Mouse (Mus musculus): ENCODE results near the gene Gstp2. TPM values are rescaled to one million over a fixed set of nuclear protein-coding genes. Genes with fewer than 3 reads are reported as not detected.

Gene Gstp2
- total and polyA plus RNA-seq, 2 experiments from 2014 or later: 0.52 to 2.2 TPM

DNA sequence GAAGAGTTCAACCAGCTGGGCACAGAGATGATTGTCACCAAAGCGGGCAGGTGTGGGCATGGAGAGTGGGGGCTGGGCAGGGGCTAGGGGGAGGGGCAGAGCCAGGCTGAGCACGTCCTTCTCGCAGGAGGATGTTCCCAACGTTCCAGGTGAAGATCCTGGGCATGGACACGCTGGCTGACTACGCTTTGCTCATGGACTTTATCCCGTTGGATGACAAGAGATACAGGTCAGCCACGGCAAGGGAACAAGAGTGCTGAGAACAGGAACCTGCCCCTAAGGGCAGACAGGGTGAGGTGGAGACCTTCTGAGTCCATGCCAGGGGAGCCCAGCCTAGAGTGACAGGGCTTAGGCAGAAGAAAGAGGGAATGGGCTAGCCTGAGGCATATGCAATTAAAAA lies 49.1 kb downstream of the Gstp2 start:
- H3K27ac ChIP-seq: no peak overlapping the region

DNA sequence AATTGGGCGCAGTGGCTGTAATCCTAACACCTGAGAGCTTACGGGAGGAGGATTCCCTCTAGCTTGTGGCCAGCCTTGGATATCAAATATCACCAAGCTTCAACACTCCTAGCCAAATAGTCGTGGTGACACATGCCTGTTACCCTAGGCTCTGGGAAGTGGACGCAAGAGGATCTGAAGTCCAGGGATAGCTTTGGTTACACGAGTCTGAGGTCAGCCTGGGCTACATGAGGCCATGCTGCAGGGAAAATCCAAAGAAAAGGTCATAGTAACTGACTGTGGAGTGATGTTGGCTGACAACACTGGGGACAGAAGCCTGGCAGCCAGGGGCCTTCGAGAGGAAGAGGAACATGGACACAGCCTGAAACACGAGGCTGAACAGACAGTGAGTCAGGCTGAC lies 49.7 kb downstream of the Gstp2 start:
- Histone ChIP-seq H3K27me3 (ENCODE audit: insufficient read depth, low read length) (no peaks in the 10 kb centered on the region), H3K9me3 (ENCODE audit: low read length) (no peaks in the 10 kb centered on the region), H3K9ac (replicated peaks; ENCODE audit: low read length) (no peak overlapping the region), H3K27ac (no peak overlapping the region), H3K4me1 (ENCODE audit: insufficient read depth, low read length) (peaks cover 6% of the 10 kb centered on the region; the same call in 1 of the 2 replicates), H3K36me3 (ENCODE audit: insufficient read depth, low read length) (no peaks in the 10 kb centered on the region), H3K4me3 (ENCODE audit: low read length) (no peak overlapping the region), H3K4me2 (ENCODE audit: low read depth, low read length) (no peak overlapping the region)
- no peak for ATAC-seq
- no peak for DNase-seq (ENCODE audit: low spot score)
- WGBS: 74% methylated on average over 7 of the region's 7 CpGs
- no peak for TF ChIP-seq CTCF (IDR thresholded peaks at IDR 0.05; ENCODE audit: low read depth)

More for the DNA sequence above, 49.1 kb downstream of the Gstp2 start:
- Histone ChIP-seq H3K4me1 (ENCODE audit: insufficient read depth, low read length) (peaks cover 12% of the 10 kb centered on the region; the same call in 1 of the 2 replicates), H3K9me3 (ENCODE audit: low read length) (no peaks in the 10 kb centered on the region), H3K27me3 (ENCODE audit: insufficient read depth, low read length) (no peaks in the 10 kb centered on the region), H3K4me2 (ENCODE audit: low read depth, low read length) (no peak overlapping the region), H3K36me3 (ENCODE audit: insufficient read depth, low read length) (no peaks in the 10 kb centered on the region), H3K4me3 (ENCODE audit: low read length) (no peak overlapping the region), H3K9ac (replicated peaks; ENCODE audit: low read length) (no peak overlapping the region)
- TF ChIP-seq CTCF (IDR thresholded peaks at IDR 0.05; ENCODE audit: low read depth): no peak
- DNase-seq (ENCODE audit: low spot score) (no peak), ATAC-seq (no peak)
- WGBS: 81% methylated on average over 8 of the region's 8 CpGs

DNA sequence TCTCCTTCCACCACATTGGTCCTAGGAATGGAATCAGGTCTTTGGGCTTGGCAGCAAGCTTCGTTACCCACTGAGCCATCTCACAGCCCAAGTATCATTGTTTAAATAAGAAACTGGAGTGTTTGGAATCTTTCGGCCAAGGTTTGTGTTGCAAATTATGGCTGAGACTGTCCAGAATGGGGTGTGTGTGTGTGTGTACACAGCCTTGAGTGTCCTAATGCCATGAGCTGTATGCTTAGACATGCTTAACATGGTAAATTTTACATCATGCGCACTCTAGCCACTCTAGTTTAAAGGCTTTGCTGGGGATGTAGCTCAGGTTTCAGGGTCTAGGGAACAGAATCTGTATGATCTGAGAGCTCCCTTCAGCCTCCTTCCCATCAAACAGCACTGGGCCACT lies 50.3 kb downstream of the Gstp2 start:
- TF ChIP-seq CTCF (IDR thresholded peaks at IDR 0.05; ENCODE audit: low read depth): no peak
- H3K4me1 ChIP-seq (ENCODE audit: insufficient read depth, low read length): 0 out of 2 replicates have a peak, but pooled peaks cover 4% of the 10 kb centered on the region
- ATAC-seq (no peak), DNase-seq (ENCODE audit: low spot score) (no peak)
- H3K27me3 ChIP-seq (ENCODE audit: insufficient read depth, low read length): no peaks in the 10 kb centered on the region
- H3K4me2 ChIP-seq (ENCODE audit: low read depth, low read length): no peak overlapping the region
- H3K9me3 ChIP-seq (ENCODE audit: low read length): no peaks in the 10 kb centered on the region
- no peak overlapping the region for H3K9ac ChIP-seq (replicated peaks; ENCODE audit: low read length)
- 87% methylated on average over 3 of the region's 3 CpGs for WGBS
- no peaks in the 10 kb centered on the region for H3K36me3 ChIP-seq (ENCODE audit: insufficient read depth, low read length)
- H3K4me3 ChIP-seq (ENCODE audit: low read length): no peak overlapping the region
- no peak overlapping the region for H3K27ac ChIP-seq

DNA sequence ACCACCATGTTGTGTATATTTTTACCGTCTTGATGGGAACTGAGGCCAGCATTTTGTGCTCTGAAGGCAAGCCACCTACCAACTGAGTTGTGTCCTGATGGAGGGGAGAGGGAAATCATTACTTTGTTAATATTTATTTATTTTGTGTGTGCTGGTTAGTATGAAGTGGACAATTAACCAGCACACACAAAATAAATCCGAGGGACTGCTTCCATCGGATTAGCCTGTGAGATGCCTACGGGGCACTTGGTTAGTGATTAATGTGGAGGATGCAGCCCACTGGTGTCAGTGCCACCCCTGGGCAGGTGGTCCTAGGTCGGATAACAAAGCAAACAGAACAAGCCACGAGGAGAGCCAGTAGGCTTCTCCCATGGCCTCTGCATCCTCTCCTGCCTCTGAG lies 50.9 kb downstream of the Gstp2 start:
- TF ChIP-seq CTCF (IDR thresholded peaks at IDR 0.05; ENCODE audit: low read depth): no peak
- Histone ChIP-seq H3K27me3 (ENCODE audit: insufficient read depth, low read length) (no peaks in the 10 kb centered on the region), H3K4me3 (ENCODE audit: low read length) (no peak overlapping the region), H3K9me3 (ENCODE audit: low read length) (no peaks in the 10 kb centered on the region), H3K4me1 (ENCODE audit: insufficient read depth, low read length) (0 out of 2 replicates have a peak, but pooled peaks cover 4% of the 10 kb centered on the region), H3K4me2 (ENCODE audit: low read depth, low read length) (no peak overlapping the region), H3K9ac (replicated peaks; ENCODE audit: low read length) (no peak overlapping the region), H3K27ac (no peak overlapping the region), H3K36me3 (ENCODE audit: insufficient read depth, low read length) (no peaks in the 10 kb centered on the region)
- WGBS: 77% methylated on average over 6 of the region's 6 CpGs
- DNase-seq (ENCODE audit: low spot score): no peak
- ATAC-seq: no peak

DNA sequence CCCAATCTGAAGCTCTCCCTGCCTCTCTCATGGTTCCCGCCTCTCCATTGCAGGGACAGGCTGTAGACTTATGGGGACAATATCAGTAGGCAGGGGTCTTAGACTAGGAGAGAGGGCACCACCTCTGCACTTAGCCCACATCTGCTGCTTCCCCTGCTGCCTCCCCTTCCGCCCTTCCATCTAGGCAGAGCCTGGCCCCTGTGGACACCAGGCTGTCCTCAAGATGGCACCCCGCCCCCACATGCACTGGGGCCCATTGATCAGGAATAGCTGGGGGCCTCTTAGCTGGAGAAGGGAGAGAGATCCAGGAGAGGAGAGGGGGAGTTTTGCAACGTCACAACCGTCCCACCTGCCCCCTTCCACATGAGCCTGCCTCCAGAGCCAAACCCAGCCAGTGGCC lies 53.4 kb downstream of the Gstp2 start, which contains the start of gene Tbx10:
Gene Tbx10, plus strand, starts transcription at position 337 of the 400 bp plus-strand sequence.
- Histone ChIP-seq H3K36me3 (ENCODE audit: insufficient read depth, low read length) (no peaks in the 10 kb centered on the region), H3K9me3 (ENCODE audit: low read length) (no peaks in the 10 kb centered on the region), H3K4me1 (ENCODE audit: insufficient read depth, low read length) (no peaks in the 10 kb centered on the region), H3K9ac (replicated peaks; ENCODE audit: low read length) (no peak within 1 kb of the TSS), H3K27me3 (ENCODE audit: insufficient read depth, low read length) (no peaks in the 10 kb centered on the region), H3K27ac (no peak within 1 kb of the TSS), H3K4me3 (ENCODE audit: low read length) (no peak within 1 kb of the TSS), H3K4me2 (ENCODE audit: low read depth, low read length) (no peak within 1 kb of the TSS)
- 61% methylated on average over 5 of the region's 5 CpGs for WGBS
- TF ChIP-seq CTCF (IDR thresholded peaks at IDR 0.05; ENCODE audit: low read depth): no peak
- ATAC-seq (no peak), DNase-seq (ENCODE audit: low spot score) (no peak)

GRCm38 (mm10) chr19:3991966-3992365 lies 53.9 kb downstream of the Gstp2 start:
- H3K9ac ChIP-seq (replicated peaks; ENCODE audit: low read length): no peak overlapping the region
- H3K4me2 ChIP-seq (ENCODE audit: low read depth, low read length): no peak overlapping the region
- ATAC-seq (no peak), DNase-seq (ENCODE audit: low spot score) (no peak)
- H3K36me3 ChIP-seq (ENCODE audit: insufficient read depth, low read length): no peaks in the 10 kb centered on the region
- H3K4me1 ChIP-seq (ENCODE audit: insufficient read depth, low read length): no peaks in the 10 kb centered on the region
- WGBS: 93% methylated on average over 3 of the region's 3 CpGs
- H3K4me3 ChIP-seq (ENCODE audit: low read length): no peak overlapping the region
- H3K9me3 ChIP-seq (ENCODE audit: low read length): no peaks in the 10 kb centered on the region
- H3K27me3 ChIP-seq (ENCODE audit: insufficient read depth, low read length): no peaks in the 10 kb centered on the region
- no peak for TF ChIP-seq CTCF (IDR thresholded peaks at IDR 0.05; ENCODE audit: low read depth)
- no peak overlapping the region for H3K27ac ChIP-seq

DNA sequence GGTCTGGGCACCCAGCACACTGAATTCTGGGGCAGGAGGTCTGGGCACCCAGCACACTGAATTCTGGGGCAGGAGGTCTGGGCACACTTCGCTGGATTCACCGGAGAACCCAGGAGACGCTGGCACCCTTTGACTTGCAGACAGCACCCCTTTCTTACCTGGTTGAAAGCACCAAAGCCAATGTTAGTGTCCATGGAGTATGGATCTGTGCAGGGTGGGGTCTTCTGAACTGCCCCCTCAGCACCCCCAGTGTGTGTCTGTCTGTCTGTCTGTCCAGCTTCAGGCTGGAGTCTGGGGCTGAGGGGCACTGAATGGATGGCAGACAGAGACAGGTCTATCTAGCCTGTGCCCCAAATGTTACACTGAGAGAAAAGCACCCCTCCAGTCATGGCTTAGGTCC lies 54.3 kb downstream of the Gstp2 start:
- no peak for TF ChIP-seq CTCF (IDR thresholded peaks at IDR 0.05; ENCODE audit: low read depth)
- Histone ChIP-seq H3K27me3 (ENCODE audit: insufficient read depth, low read length) (no peaks in the 10 kb centered on the region), H3K4me3 (ENCODE audit: low read length) (no peak overlapping the region), H3K27ac (no peak overlapping the region), H3K9me3 (ENCODE audit: low read length) (no peaks in the 10 kb centered on the region), H3K9ac (replicated peaks; ENCODE audit: low read length) (no peak overlapping the region), H3K4me1 (ENCODE audit: insufficient read depth, low read length) (no peaks in the 10 kb centered on the region), H3K36me3 (ENCODE audit: insufficient read depth, low read length) (no peaks in the 10 kb centered on the region), H3K4me2 (ENCODE audit: low read depth, low read length) (no peak overlapping the region)
- WGBS: 90% methylated on average over 3 of the region's 3 CpGs
- DNase-seq (ENCODE audit: low spot score) (no peak), ATAC-seq (no peak)
